Mouse (Mus musculus) Muller cell, postnatal 12 days (primary cell): ENCODE results near the gene Abcc2.
A peak's percentile ranks its signal among the peaks of the same experiment; 100 is the strongest.

Source experiments
- DNase-seq: peaks from one replicate; pipeline ENCODE4 v3.0.0-alpha.2; 2015; ENCODE audit errors: inconsistent ontology term

Gene Abcc2

DNA sequence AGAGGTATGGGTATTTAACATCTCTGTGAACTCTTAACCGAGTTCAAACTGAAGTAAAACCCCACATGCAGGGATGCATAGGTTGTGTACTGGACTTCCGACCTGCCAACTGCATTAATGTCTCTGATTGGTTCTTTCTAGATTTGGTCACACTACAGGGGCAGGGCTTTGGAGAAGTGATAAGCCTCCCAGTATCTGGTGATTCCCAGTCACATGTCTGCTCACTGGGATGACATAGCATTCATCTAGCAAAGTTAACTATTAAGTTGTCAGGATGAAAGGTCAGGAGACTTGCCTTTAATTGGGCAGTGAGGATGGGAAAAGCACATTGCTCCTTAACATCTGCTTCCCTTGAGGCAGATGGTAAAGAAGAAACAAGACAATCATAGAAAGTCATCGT, at the start of gene Abcc2:
Gene Abcc2 (plus strand): TSS at position 213 of the 400 bp plus-strand sequence.
- DNase-seq: no peak

DNA sequence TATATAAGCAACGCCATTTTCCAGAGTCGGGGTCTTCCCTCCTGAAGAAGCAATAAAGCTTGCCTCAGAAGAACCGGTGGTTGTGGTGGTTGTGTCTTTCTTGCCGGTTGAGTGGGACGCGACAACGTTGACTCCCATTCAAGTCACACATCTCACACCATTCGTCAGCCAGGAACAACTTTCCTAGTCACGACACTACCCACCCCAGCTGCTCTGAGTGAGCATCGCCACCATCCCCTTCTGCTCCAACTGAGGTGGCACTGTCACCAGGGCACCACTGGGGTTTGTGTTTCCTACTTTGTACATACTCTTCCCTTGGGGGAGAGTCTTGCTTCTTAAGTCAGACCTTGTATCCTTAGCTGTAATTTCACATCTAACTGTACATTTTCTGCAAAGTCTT, 43.6 kb upstream of the Abcc2 start:
- DNase-seq: no peak

- DNase-seq: no peak
Measured at GRCm38 (mm10) chr19:43743401-43743800, 38.6 kb upstream of the Abcc2 start.

DNA sequence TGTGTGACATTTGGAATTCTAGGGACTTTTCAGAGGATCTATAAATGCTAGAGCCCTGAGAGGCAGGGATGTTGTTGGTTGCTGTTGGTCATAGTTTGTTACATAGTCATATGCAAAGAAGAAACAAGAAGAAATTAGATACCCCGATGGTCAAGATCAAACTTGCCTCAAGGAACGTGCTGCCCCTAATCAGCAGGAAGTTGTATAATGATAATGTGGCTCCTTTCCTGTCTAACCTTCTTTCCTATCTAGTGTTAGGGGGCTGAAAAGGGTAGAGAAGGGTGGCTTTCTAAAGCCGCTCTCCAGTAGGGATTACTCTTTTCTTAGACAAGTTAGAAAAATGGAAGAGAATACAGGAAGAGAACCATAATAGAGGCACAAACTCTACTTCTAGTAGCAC, 36.3 kb upstream of the Abcc2 start:
- no peak for DNase-seq

DNA sequence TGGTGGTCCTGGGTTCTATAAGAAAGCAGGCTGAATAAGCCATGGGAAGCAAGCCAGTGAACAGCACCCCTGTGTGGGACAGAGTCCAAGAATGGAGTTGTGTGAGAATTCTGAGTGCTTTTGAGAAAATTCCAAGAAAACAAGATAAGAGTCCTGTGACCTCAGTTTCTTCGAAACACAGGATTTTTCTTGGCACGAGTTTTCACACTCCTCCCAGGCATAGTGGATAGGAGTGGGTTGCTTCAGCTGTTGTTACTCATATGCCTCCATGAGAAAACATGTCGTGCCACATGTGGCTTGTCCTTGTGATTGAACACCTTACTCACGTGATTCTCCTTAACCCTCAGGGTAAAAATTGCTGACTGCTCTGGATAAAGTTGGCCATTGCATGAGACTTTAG, 34.1 kb upstream of the Abcc2 start:
- DNase-seq: no peak

GRCm38 (mm10) chr19:43750008-43750407, 32.0 kb upstream of the Abcc2 start:
- DNase-seq: no peak

GRCm38 (mm10) chr19:43752489-43753225, 29.3 kb upstream of the Abcc2 start, which contains the start of the genes Cutc and Cox15:
Gene Cutc (plus strand): TSS chr19:43752996.
Gene Cox15 (minus strand): TSS chr19:43753000.
- peak; percentile 98 for DNase-seq

DNA sequence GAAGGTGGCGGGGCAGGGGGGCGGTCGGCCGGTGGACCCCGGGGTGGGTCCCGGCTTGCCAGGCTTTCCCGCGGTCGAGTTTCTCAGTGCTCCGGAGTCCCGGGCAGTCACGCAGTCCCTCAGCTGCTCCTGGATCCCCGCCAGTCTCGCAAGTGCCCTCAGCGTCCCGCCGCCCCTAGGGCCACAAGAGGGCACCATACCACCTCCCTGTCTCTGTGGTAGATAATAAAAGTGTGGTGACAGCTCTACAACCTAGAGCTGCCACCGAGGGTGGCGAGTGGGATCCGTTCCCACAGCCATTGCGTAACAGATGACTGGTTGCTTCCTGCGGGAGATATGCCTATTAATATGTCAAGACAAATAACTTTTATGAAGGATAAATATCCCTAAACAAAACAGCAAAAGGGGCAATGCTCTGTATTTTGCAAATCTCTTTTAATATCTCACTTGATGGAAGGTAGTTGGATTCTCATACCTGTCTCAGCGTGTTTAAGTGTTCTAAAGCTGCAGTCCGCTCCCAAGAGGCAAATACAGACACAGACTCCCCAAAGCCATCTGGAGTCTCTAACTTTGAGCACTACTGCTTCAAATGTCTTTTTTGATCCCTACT, 28.7 kb upstream of the Abcc2 start:
- peak; percentile 94 for DNase-seq

DNA sequence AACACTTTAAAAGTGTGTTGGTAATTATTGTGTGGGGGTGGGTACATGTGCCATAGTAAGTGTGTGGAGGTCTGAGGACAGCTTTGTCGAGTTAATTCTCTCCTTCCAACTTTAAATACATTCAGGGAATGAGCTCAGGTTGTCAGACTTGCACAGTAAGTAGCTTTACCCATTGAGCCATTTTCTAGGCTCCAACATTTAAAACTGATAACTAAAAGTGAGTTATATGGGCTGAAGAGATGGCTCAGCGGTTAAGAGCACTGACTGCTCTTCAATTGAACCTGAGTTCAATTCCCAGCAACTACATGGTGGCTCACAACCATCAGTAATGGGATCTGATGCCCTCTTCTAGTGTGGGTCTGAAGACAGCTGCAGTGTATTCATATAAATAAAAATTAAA, 27.8 kb upstream of the Abcc2 start:
- DNase-seq: no peak

DNA sequence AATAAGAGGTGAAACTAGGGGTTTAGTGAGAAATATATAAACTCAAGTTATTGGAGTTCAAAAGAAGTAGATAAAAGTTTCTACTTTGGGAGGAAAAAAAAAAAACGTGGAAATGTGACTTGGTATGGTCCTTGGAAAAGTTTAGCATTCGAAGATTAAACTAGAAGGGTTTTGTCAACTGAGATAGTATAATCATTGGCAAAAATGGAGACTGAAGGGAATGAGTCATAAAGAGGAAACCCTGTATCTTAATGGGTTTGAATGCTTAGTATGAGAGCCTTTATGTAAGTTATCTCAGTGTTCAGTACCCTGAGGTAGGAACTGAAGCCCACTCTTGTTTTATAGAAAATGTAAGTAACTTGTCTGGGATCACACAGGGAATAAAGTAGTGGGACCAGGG, 27.1 kb upstream of the Abcc2 start:
- no peak for DNase-seq

GRCm38 (mm10) chr19:43760504-43760903, 21.5 kb upstream of the Abcc2 start:
- peak; percentile 43 for DNase-seq

DNA sequence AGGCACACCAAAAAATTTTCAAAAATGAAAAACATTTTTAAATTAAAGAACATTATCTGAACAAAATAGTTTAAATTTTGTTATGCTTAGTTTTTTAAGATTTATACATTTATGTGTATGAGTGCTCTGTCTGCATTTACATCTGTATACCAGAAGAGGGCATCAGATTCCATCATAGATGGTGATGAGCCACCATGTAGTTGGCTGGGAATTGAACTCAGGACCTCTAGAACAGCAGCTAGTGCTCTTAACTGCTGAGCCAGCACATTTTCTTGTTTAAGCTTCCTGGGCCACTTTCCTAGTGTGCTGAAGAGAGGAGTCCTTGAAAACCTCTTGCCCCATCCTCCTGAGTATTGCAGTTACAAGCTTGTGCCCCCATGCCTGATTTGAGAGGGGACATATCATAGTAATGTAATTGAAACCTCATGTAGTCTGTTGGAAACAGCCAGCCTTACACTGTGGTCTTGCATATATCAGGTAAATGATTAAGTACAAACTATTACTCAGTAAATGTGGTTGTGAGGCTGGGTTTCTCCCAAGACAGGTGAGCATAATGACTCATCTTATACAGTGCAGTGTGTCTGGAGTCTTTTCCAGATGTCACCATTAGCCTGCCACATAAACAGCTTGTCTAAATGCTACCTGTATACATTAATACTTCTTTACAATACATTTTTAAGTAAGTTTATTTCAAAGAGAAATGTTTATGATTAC, 20.3 kb upstream of the Abcc2 start:
- no peak for DNase-seq

DNA sequence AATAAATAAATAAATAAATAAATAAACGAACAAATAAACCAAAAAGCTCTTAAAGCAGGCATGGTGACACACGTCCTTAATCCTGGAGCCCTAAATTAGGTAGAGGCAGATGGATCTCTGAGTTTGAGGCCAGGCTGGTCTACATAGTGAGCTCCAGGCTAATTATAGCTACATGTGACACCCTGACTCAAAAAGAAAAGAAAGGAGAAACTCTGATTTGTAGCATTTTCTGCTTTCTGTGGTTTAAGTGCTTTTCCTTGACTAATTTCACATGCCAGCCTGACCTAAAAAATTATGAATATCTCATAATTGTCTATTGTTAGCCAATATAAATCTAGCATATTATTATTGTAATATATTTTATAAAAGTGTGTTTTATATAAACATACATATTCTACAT, 19.6 kb upstream of the Abcc2 start:
- DNase-seq: no peak

- no peak for DNase-seq
Measured at GRCm38 (mm10) chr19:43766451-43766850, 15.5 kb upstream of the Abcc2 start.

DNA sequence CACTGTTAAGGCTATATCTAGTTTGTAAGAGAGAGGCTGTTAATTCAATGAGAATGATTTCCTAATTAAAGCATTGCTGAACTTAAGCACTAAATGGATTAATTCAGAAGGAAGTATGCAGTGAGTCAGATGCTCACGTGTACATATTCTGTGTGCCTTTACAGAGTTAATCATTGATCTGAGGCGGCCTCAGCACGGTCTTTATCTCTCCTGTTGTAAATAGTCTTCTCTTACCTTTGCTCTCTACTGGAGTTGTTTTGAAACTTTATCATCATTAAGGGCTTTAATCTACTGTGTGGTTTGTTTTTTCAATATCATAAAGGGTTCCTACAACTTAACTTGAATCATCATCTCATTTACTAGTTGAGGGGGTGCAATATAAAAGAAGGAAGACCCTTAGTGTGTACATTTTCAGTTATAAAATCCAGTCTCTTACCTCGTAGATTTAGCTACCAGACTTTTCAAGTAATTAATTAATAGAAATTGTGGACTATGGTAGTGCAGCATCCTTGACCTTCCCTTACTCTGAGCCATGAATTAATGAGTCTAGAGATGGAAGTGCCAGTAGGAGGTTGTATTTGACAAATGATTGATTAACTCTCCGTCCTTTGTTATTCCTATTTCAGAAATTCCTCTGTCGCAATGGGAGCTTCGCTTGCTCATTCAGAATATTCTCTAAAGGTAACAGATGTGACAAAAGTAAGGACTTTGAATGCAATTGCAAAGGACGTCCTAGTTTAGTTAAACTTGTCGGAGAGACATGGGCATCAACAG, 14.3 kb upstream of the Abcc2 start:
- DNase-seq: no peak

DNA sequence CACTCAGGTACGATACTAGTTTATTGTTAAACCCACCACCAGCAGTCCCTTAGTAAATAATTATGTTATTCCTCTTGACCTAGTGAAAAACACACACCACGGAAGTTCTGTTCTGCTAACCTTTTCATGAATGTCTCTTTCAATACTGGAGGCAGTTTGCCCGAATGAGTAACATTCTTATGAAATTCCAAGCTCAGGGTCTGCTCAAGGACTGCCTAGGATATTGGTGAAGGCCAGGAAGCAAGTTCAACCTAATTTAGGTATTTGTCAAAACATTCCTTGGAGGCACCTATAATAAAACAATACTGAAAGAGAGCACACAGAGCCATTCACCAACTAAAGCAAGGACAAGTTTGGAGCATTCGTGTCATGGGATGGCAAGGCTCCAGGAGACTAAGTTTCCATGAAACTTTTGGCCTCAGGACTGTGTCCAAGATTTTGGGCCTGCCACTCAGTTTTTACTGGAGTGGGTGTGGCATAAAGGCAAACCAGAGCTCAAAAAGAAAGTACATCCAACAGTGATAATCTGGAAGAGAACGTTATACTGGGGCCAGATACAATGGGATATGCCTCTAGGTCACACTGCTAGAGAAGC, 12.5 kb upstream of the Abcc2 start:
- peak; percentile 36 for DNase-seq

- DNase-seq: no peak
Measured at GRCm38 (mm10) chr19:43770584-43770983, 11.4 kb upstream of the Abcc2 start.

DNA sequence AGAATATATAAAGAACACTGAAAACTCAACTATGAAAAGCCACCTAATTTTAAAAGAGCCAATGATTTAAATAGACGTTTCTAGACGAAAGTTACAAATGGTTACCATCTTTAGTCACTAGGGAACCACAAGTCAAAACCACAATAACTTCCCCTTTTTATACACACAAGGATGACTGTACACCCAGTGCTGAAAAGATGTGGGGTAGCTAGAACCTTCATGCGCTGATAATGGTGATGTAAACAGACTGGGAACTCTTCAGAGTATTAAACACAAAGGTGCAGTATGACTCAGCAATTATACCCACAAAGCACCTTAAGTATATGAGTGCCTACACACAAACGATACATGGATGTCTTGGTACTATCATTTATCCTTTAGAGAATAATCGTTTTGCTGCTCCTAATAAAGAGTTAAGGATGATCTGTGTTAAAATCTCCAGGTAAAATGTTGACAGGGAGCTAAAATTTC, 10.5 kb upstream of the Abcc2 start:
- DNase-seq: no peak

- no peak for DNase-seq
Measured at GRCm38 (mm10) chr19:43772311-43772710, 9.7 kb upstream of the Abcc2 start.

GRCm38 (mm10) chr19:43775433-43775832, 6.6 kb upstream of the Abcc2 start:
- DNase-seq: no peak

- DNase-seq: no peak
Measured at GRCm38 (mm10) chr19:43776561-43776960, 5.4 kb upstream of the Abcc2 start.

GRCm38 (mm10) chr19:43777308-43777707, 4.7 kb upstream of the Abcc2 start:
- no peak for DNase-seq
